Mouse (Mus musculus) layer of hippocampus, adult 6 months (tissue): ENCODE data around the gene Tgm6. TPM values are rescaled to one million over a fixed set of nuclear protein-coding genes. Genes with fewer than 3 reads are reported as not detected.

ENCODE experiments used
- long read RNA-seq, 2 experiments: library from polyadenylated mRNA; unstranded; transcript quantifications; one replicate each; pipeline ENCODE4 v2.0.0; 2019 to 2020
- polyA plus RNA-seq: library from polyadenylated mRNA; unstranded; fragments of <200 nt; fragmentation: Nextera tagmentation; gene quantifications from 2 replicates; pipeline ENCODE4 v1.2.3, GENCODE M21; 2021

Tgm6 gene
- not detected in 2 replicates for polyA plus RNA-seq
- long read RNA-seq, experiment 1: 0 reads
- long read RNA-seq, experiment 2, partial matches to known transcripts: 1 of 1 reads
- long read RNA-seq, experiment 2, other reads (novel, unspliced or antisense): 0 of 1 reads

GRCm38 (mm10) chr2:130112116-130112515 is at the start of gene Tgm6:
TSS of gene Tgm6 (plus strand) at chr2:130112416.

GRCm38 (mm10) chr2:130178706-130179506 is 66.7 kb downstream of the Tgm6 start, which contains the start of gene Snrpb:
TSS of gene Snrpb (minus strand) at chr2:130179403.

GRCm38 (mm10) chr2:130194894-130195293 is 82.7 kb downstream of the Tgm6 start, which contains the start of gene Tmc2:
TSS of gene Tmc2 (plus strand) at chr2:130195194.

Other genes with a start within 250 kb of the Tgm6 start
- 0.04 and 0.11 TPM in 2 replicates for gene Tgm3, start 100.1 kb upstream of the Tgm6 start, polyA plus RNA-seq
- gene Snrpb, start 67.0 kb downstream of the Tgm6 start, polyA plus RNA-seq: 240 and 241 TPM in 2 replicates
- gene Tmc2, start 82.8 kb downstream of the Tgm6 start, polyA plus RNA-seq: not detected in 2 replicates
- 71.9 and 82.8 TPM in 2 replicates for gene Nop56, start 162.0 kb downstream of the Tgm6 start, polyA plus RNA-seq
- 391 and 393 TPM in 2 replicates for gene Idh3b, start 172.1 kb downstream of the Tgm6 start, polyA plus RNA-seq
- 0.77 and 1.0 TPM in 2 replicates for gene Ebf4, start 182.8 kb downstream of the Tgm6 start, polyA plus RNA-seq